Mouse (Mus musculus) gonadal fat pad, adult 2 months (tissue): ENCODE data around the gene Pklr. TPM values are rescaled to one million over a fixed set of nuclear protein-coding genes. Genes with fewer than 3 reads are reported as not detected.

Experiments
- DNase-seq: peaks from one replicate; pipeline ENCODE4 v3.0.0-alpha.2; 2012; ENCODE audit warnings: low read depth
- polyA plus RNA-seq: library from polyadenylated mRNA; depleted of rRNA; stranded (reverse); fragments of >200 nt; gene quantifications from 2 replicates; pipeline ENCODE4 v1.2.3, GENCODE M21; 2012

Pklr gene
- polyA plus RNA-seq, 1 experiment, result 6.5 TPM

DNA sequence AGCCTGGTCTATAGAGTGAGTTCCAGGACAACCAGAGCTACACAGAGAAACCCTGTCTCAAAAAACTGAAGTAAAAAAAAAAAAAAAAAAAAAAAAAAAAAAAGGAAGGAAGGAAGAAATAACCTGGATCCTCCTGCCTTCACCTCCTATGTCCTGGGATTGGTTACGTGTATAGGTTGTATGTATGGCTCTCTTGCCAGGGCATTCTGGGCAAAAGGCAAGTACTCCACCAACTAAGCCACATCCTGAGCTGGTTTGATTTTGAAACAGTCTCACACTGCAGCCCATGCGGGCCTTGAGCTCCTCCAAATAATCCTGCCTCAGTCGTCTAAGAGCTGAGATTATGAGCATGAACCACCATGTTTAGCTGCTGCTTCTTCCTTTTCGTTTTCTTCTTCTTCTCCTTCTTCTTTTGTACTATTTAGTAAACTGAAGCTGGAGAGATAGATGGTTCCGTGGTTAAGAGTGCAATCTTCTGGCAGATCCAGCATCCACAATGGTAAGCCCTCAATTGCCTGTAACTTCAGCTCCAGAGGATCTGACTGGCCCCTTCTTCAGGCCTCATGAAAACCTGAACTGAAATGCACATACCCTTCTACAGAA lies 27.8 kb downstream of the Pklr start:
- DNase-seq, result no peak

DNA sequence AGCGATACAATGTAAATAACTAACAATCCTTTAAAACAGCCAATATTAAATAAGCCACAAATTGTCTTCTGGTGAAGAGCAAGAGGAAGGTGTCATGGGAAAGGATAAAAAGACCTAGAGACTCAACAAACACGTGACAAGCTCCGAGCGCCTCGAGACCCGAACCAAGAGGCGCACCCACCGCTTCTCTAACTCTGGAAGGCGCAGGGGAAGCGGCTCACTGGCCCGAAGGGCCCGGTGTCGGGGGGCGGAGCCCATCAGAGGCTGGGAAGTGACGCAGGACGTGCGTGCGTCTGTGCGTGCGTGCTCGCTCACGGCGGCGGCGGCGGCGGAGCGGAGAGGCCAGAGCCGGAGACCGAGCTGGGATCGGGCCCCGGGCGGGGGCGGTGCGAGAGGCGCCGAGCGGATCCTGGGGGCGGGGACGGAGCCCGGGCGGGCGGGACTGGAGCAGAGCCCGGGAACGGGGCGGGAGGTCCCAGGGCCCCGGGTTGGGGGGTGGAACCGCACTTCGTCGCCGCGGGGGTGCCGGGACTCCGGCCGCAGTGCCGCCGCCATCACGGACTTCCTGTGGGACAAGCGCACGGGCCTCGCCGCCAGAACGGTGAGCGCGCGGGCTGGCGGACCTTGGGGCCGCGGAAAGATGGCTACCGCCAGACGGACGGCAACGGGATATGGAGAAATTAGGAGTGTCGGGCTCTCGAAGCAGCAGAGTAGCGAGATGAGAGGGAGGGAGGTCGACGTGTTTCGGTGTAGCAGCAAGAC lies 28.7 kb downstream of the Pklr start, which contains the start of gene Clk2:
Gene Clk2, plus strand, starts transcription at position 290 of the 762 bp plus-strand sequence.
- no peak for DNase-seq

DNA sequence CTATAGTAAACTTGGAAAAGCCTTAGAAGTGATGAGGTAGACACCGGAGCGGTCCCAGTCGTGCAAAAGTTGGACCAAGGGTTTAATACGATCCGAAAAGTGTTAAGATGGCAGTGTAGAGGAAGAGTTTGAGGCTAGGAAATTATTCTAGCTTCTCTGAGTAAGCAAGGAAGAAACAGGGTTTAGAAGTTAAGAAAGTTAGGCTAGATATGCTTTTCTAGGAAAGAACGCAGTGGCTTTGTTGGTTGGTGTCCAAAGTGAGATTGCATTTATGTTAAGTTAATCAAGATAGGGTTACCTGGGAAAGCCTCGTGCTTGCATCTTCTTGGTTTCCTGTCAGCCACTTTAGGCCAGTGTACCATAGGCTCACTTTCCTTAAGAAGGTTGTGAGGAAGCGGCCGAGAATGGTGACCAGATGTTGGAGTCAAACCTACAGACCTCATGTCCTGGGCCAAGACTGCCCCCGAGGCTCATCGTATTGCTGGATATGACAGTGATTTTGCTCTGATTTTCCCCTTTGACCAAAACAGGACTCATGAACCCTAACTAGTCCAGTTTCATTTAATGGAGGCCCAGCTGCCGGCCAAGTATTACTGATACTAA lies 29.4 kb downstream of the Pklr start:
- no peak for DNase-seq

DNA sequence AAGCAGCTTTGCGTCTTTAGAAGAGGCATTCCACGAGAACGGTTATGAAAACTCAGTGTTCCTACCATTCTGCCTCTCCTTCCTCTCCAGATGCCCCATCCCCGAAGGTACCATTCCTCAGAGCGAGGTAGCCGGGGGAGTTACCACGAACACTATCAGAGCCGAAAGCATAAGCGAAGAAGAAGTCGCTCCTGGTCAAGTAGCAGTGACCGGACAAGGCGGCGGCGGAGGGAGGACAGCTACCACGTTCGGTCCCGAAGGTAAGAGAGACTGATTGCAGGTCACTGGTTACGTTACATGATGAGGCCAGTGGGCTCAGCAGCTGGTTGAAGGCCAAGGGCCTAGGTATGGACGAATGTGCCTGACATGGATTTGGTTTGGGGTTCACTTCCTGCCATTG lies 31.0 kb downstream of the Pklr start:
- no peak for DNase-seq

DNA sequence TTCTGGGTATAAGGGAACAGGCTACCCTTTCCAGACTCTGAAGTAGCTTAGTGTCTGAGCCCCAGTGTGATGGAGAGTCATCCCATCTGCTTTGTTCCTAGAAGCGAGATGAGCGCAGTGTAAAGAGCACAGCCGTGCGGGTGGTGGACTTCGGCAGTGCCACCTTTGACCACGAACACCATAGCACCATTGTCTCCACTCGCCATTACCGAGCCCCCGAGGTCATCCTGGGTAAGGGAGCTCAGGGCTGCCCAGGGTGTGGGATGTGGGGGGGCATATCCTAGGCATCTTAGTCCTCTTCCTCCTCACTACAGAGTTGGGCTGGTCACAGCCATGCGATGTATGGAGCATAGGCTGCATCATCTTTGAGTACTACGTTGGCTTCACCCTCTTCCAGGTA lies 38.9 kb downstream of the Pklr start:
- DNase-seq, result no peak

DNA sequence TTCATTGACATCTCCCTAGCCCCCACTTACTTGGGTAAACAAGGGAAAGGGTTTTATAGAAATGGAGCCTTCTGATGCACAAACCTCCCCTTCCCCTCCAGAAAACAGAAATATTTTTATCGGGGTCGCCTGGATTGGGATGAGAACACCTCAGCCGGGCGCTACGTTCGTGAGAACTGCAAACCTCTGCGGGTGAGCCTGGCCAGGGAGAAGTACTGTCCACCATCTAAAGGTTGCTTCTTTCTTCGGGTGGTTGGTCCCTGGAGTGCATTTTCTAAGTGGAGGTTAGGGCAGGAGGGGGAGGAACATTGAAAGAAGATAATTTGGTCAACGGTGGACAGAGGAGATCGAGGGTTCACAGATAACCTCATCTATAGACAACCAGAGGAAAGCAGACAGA lies 39.6 kb downstream of the Pklr start:
- no peak for DNase-seq

DNA sequence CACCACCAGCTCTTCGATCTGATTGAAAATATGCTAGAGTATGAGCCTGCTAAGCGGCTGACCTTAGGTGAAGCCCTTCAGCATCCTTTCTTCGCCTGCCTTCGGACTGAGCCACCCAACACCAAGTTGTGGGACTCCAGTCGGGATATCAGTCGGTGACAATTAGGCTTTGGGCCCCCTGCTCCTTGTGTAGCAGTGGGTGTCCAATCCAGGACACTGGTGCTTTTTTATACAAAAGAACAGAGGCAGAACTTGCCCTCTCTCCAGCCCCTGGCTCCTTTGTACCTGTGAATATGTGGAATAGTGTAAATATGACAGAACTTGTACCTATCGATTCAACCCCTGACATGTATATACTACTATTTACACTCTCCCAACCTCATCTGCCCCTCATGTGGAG lies 40.5 kb downstream of the Pklr start:
- no peak for DNase-seq

DNA sequence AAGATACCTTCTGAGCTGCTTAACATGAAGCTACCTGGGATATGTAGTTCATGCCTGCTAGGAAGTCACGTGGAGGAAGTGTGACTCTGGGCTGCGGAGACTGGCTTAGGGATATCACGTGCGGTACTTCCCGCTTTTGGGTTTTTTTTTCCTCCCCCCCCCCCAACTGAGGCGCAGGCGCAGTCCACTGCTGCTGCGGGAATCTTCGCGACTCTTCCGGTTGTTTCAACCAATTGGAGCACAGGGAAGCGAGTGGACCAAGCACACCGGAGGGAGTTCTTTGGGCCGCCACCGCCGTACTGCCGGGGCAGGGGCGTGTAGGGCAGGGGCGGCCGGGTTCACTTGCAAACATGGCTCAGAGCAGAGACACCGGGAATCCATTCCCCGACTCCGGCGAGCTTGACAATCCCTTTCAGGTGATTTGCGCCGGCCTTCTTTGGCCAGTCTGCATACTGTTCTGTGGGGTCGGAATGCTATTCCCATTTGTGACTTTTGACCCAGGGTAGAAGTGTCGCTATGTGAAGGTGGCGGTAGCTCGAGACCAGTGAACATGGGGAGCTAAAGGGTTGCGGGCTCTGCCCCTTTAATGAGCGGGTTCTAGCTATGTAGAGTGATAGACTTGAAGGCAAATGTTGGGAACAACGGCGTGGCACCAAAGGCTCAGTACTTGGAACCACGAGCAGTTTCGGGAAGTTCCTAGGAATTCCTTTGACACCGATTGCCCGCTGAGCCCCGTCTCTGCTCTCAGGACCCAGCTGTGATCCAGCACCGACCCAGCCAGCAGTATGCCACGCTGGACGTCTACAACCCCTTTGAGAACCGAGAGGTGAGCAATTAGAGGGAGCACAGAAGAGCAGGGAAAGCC lies 41.5 kb downstream of the Pklr start, which contains the start of gene Scamp3:
Gene Scamp3, plus strand, starts transcription at position 232 of the 865 bp plus-strand sequence.
- DNase-seq, result peak; percentile 90

DNA sequence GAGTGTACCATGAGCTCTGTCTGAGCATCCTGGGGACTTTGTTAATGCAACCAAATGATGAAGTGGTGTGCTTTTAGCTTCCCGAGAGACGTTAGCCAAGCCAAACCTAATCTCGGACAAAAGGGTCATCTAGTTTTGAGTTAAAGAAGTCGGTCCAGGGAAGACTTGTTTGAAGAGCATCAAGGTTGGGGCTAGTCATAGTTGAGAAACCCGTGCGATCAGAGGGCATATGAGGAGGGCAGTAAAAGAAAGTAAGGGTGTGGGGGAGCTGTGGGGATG lies 42.1 kb downstream of the Pklr start:
- DNase-seq, result no peak

DNA sequence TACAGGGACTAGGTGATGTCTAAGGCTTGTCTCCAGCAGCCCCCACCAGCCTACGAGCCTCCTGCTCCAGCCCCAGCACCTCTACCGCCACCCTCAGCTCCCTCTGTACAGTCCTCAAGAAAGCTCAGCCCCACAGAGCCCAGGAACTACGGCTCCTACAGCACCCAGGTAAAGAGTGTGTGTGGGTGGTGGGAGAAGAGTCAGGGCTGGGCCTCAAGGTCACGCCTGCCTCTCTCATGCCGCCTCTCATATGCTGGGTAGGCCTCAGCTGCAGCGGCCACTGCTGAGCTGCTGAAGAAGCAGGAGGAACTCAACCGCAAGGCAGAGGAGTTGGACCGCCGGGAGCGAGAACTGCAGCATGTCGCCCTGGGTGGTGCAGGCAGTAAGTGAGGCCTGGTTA lies 43.1 kb downstream of the Pklr start:
- no peak for DNase-seq

DNA sequence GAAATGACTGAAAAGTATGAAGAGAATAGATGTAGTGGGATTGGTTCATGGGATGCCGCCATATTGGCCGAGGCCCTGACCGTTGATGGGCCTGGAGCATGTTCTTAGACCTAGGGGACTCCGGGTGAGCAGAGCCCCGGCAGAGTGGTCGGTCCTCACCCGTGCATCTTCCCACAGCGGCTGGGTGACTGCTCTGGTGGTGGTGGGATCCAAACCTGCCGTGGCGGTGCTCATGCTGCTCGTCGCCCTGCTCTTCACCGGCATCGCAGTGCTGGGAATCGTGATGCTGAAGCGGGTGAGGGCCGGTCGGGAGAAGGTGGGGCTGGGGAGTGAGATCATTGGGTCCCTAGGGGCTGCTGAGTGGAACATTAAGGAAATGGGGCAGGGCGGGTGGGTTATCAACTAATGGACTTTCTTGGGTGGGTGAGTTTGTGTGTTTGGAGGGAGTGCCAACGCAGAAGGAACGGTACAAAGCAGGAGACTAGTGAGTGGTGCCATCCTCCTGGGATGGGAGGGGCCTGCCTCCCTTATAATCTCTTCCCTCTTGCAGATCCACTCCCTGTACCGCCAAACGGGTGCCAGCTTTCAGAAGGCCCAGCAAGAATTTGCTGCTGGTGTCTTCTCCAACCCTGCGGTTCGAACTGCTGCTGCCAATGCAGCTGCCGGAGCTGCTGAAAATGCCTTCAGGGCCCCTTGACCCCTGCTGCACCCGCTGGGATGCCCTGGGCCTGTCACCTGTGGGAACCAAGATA lies 46.0 kb downstream of the Pklr start:
- no peak for DNase-seq

DNA sequence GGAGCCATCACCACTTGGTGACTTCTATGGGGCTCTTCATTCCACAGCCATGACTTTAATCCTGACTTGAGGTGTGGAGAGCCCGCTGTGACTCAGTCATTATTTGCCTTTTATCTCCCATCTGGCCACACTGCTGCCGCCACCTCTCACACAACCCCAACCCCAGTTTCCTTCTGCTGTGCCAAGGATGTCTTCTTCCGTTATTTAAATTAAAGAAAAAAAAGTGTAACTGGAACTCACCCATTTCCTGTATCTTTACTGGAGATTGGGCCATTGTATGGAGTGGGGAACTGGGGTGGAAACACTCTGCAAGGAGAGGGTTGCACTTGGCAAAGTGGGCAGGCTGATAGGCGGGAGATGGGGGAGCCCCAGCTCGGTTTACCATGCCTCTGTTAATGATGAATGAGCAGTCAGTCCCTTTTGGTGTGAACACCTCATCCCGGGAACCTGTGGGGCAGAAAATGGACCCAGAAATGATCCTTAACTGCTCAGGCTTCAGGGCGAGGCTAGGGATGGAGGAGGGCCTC lies 46.7 kb downstream of the Pklr start:
- DNase-seq, result no peak

DNA sequence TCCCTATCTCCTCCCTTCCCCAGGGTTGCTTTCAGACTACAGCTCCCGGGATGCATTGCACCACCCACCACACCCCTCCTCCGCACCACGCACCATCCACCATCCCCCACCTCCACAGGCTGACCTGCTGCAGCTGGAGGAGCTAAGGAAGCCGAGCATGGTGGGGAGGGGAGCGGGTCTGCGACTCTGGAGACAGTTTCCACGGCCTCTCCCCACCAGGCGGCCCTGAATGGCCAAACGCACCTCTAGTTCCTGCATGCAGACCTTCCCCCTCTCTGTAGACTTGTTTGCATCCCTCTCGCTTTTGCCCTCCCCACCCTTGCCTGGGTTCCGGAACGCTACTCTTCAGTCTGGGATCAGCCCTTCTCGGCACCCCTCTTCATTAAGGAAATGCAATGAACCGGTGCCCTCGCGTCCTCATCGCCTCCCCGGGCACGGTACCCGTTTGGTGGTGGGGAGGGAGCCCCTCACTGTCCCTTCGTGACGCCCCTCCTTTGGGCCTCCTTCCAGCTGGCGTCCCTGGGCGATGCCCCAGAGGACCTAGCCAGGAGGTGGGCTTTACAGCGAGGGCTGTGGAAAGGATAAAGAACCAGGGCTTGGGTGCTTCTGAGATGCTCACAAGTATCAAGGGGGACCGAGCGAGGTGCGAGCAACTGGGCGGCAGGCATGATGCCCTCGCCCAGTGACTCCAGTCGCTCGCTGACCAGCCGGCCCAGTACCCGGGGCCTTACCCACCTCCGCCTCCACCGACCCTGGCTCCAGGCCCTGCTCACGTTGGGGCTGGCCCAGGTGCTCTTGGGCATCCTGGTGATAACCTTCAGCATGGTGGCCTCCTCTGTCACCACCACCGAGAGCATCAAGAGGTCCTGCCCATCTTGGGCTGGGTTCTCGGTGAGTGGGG lies 47.4 kb downstream of the Pklr start, which contains the start of gene Fam189b:
Gene Fam189b, plus strand, starts transcription at position 86 of the 901 bp plus-strand sequence.
- no peak for DNase-seq

DNA sequence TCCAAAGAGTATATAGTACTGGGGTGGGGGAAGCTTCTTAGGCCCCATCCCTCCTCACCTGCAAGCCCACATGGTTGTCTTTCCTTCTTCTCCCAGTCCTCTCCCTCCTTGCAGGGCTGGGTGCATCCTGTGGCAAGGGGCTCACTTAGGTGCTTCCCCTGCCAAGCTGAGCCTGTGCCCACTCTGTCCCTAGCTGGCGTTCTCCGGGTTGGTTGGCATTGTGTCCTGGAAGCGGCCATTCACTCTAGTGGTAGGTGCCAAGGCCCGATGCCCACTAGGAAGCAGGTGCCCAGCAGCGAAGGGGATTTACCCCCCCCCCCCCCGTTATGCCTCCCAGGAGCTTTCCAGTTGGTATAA lies 48.0 kb downstream of the Pklr start:
- no peak for DNase-seq

DNA sequence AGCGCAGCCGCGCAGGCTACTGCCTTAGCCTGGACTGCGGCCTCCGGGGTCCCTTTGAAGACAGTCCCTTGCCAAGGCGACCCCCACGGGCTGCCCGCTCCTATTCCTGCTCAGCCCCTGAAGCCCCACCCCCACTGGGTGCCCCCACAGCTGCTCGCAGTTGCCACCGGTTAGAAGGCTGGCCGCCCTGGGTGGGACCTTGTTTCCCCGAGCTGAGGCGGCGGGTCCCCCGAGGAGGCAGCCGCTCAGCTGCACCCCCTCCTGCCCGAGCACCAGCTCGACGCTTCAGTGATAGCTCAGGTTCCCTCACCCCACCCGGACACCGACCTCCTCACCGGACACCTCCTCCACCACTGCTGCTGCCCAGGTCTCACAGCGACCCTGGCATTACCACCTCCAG lies 51.3 kb downstream of the Pklr start:
- no peak for DNase-seq

DNA sequence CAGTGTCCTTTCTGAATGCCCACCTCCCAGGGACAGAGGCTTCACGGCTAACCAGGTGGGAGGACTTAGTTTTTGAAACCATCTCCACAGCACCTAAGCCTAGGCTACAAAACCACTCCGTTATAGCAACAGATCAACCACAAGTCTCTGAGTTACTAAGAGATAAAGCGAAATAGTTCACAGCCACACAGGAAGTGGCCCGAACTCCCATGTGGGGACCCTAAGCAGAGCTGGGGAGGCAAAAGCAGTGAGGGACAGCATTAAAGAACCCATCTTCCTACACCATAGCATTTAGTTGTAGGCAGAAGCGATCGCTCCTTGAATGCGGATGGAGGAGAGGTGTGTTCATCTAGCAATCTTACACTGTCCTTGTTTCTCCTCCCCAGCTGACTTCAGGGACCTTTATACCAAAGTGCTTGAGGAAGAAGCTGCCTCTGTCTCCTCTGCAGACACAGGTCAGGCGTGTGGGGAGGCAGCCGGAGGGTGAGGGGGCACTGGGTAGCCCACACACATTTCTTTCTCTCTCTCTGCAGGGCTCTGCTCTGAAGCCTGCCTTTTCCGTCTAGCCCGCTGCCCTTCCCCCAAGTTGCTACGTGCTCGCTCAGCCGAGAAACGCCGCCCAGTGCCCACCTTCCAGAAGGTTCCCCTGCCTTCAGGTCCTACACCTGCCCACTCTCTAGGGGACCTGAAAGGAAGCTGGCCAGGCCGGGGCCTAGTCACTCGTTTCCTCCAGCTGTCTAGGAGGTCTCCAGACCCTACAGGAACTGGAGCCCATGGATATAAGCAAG lies 51.9 kb downstream of the Pklr start:
- DNase-seq, result no peak

DNA sequence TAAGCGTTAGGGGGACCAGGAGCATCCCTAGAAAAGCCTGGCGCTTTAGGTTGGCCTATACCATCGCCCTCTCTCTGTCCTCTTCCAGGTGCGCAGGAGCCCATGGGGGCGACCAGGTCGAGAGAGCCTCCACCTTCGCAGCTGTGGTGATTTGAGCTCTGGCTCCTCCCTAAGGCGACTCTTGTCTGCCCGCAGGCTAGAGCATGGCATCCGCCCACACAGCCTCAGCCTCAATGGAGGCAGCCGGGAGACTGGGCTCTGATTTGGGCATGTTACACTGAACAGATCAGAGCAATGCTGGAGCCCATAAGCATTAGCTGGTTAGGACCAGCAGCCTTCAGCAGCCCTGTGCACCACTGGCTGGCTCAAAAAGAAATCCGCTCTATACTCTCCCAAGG lies 52.5 kb downstream of the Pklr start:
- no peak for DNase-seq

DNA sequence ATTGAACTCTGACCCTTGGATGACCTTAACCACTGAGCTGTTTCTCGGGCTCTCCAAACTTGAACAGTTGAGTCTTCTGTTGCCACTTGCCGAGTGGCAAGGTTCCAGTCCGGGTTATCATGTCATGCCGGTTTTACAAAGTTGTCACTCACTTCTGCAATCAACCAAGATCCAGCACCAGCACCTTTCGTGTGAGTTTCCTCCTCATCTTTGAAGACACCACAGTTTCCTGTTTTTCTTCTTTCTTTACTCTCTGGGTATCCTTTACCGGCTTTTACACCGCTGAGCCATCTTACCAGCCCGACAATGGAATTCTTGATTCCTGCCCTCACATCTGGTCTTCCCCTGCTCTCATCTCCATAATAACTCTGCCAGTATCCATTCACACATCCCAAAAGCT lies 54.5 kb downstream of the Pklr start:
- DNase-seq, result no peak

DNA sequence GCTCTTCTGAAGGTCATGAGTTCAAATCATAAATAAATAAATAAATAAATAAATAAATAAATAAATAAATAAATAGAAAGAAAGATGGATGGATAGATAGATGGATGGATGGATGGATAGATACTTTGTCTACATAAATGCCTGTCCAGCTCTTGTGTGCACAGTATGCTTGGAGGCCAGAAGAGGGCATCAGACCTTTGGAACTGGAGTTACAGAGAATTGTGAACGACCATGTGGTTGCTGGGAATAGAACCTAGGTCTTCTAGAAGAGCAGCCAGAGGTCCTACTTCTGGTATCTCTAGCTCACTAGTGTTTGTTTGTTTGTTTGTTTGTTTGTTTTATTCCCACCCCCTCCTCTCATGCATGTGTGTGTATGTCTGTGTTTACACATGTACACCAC lies 57.4 kb downstream of the Pklr start:
- DNase-seq, result no peak

DNA sequence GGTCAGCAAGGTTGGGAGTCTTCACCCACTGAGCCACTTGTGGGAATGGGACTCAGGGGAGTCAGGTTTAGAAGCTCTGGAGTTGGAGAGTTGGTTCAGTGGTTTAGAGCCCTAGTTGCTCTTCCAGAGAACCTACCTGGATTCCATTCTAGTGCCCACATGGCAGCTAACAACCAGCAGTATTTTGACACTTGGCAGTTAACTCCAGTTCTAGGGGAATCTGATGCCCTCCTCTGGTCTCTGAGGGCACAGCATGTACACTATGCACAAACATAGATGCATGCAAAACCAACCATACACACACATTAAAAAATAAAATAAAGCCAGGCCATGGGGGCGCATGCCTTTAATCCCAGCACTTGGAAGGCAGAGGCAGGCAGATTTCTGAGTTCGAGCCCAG lies 57.9 kb downstream of the Pklr start:
- no peak for DNase-seq
